Mouse (Mus musculus) forebrain, embryonic 16.5 days (tissue): Measurements from ENCODE around the gene Obox2. TPM values are rescaled to one million over a fixed set of nuclear protein-coding genes. Genes with fewer than 3 reads are reported as not detected.
"Not testable (repeated sequence)": the region's sequence is repeated elsewhere in the genome, so short reads cannot be mapped to it uniquely, and the experiment has no call there.

Source experiments
- ATAC-seq: fragments of 200-750 bp; cut with Nextera tagmentation; 2 replicates; pipeline ENCODE4 v1.8.0; 2017; ENCODE audit warnings: mild to moderate bottlenecking, moderate library complexity
- H3K27ac ChIP-seq: fragments of 300-500 bp; sonication (generic); 2 replicates; pipeline ENCODE4 v1.5.1; 2014; ENCODE audit warnings: low read length, control low read depth
- H3K27me3 ChIP-seq: fragments of 300-500 bp; sonication (generic); replicated peaks from 2 replicates; pipeline ENCODE4 v1.6.1; 2014; ENCODE audit warnings: low read length; ENCODE audit not compliant: control insufficient read depth, insufficient read depth
- H3K36me3 ChIP-seq: fragments of 300-500 bp; sonication (generic); 2 replicates; pipeline ENCODE4 v1.6.1; 2014; ENCODE audit not compliant: control insufficient read depth, insufficient read depth
- H3K4me1 ChIP-seq: fragments of 300-500 bp; sonication (generic); replicated peaks from 2 replicates; pipeline ENCODE4 v1.6.1; 2014; ENCODE audit warnings: low read length; ENCODE audit not compliant: control insufficient read depth, insufficient read depth
- H3K4me2 ChIP-seq: fragments of 300-500 bp; sonication (generic); 2 replicates; pipeline ENCODE4 v1.6.1; 2014; ENCODE audit warnings: mild to moderate bottlenecking, low read length, control low read depth
- H3K4me3 ChIP-seq: fragments of 300-500 bp; sonication (generic); replicated peaks from 2 replicates; pipeline ENCODE4 v1.5.1; 2014; ENCODE audit warnings: mild to moderate bottlenecking, low read length, control low read depth
- H3K9ac ChIP-seq: fragments of 300-500 bp; sonication (generic); replicated peaks from 2 replicates; pipeline ENCODE4 v1.6.1; 2014; ENCODE audit warnings: low read depth, low read length, control low read depth
- H3K9me3 ChIP-seq: fragments of 300-500 bp; sonication (generic); 2 replicates; pipeline ENCODE4 v1.6.1; 2016; ENCODE audit warnings: low read length; ENCODE audit not compliant: control insufficient read depth
- WGBS: fragments of 180-500 bp; shearing (Covaris S2); extraction: QIAGEN DNeasy Blood & Tissue Kit; methylation state at CpG from one replicate; pipeline ENCODE4 v1.1.7; 2014; 5-methylcytosine and 5-hydroxymethylcytosine counted together
- polyA plus RNA-seq: library from polyadenylated mRNA; unstranded; fragments of >200 nt; fragmentation: Nextera tagmentation; extraction: Ambion mirVana; gene quantifications from 2 replicates; pipeline ENCODE4 v1.2.1, GENCODE M21; 2015

The Obox2 gene
- not detected in 2 replicates for polyA plus RNA-seq

DNA sequence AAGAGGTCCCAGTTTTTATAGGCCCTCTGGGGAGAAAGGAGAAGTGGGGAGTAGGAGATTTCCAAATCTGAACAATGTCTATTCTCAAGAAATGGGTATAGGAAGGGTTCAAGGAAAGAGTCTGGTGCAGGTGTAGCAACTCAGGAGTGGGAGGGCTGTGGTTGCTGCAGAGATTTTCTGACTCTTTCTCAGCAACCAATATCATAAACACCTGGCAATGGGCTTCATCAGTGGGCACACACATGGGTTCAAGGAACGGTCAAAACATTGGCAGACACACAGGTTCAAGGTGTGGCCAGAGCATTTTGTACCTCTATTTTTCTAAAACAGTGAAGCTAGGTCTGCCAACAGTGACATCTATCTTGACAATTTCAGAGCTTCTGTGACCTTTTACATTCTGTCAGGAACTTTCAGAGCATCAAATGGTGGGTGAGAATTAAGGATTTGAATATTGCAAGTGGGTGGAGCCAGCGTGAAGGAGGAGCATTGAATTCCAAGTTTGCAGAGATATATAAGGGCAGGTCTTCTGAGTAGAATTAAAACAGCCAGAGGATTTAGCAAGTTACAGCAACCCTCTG lies at the start of gene Obox2, which contains the start of gene Obox1:
Gene Obox2, plus strand, starts transcription at position 301 of the 578 bp plus-strand sequence.
Gene Obox1, plus strand, starts transcription at position 528 of the 578 bp plus-strand sequence.
- H3K27me3 ChIP-seq, H3K9ac ChIP-seq, H3K4me3 ChIP-seq, H3K36me3 ChIP-seq, H3K9me3 ChIP-seq, H3K4me2 ChIP-seq, H3K27ac ChIP-seq, H3K4me1 ChIP-seq, ATAC-seq: not testable (repeated sequence)
- WGBS: no CpG with 5 or more reads among the region's 2 CpGs

DNA sequence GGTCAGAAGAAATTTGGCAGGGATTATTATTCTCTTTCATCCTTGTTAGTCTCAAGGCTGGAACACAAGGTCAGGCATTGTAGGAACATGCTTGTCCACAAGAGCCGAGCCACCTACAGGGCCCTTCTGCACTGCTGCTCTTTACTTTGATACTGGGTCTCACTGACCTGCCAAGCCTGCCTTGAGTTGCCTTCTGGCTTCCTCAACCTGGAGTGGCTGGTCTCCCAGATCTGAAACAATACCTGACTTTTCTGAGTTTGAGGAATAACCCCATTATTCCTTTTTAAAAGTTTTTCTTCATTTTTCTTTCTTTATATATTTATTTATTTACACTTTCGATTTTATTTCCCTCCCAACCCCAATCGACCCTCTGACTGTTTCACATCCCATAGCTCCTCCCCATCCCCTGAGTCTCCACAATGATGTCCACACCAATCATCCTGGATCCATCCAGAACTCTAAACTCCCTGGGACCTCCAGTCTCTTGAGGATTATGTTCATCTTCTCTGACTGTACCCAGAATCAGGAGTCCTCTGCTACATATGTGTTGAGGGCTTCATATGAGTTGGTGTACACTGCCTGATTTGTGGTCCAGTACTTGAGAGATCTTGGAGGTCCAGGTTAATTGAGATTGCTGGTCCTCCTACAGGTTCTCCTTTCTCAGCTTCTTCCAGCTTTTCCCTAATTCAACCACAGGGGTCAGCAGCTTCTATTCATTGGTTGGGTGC lies 10.8 kb downstream of the Obox2 start:
- not testable (repeated sequence) for H3K4me2 ChIP-seq, ATAC-seq, H3K9me3 ChIP-seq, H3K27ac ChIP-seq, H3K4me1 ChIP-seq, H3K27me3 ChIP-seq, H3K4me3 ChIP-seq, H3K9ac ChIP-seq, H3K36me3 ChIP-seq
- 72% methylated on average over 3 of the region's 3 CpGs for WGBS

DNA sequence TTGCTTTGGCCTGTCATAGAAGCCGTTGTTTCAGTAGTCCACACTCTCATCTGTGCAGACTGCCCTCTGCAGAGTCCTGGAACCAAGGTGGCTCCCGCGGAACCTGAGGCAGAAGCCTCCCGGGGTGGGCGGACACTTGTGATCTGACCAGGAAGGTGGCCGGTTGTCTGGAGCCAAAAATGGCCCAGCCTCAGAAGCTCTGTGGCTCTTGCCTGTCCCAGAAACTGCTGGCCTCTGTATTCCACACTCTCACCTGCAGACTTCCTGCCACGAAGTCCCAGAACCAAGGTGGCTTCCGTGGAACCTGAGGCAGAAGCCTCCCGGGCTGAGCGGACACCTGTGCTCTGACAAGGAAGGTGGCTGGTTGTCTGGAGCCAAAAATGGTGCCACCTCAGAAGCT lies 18.3 kb downstream of the Obox2 start:
- not testable (repeated sequence) for H3K4me2 ChIP-seq, H3K9ac ChIP-seq, ATAC-seq, H3K36me3 ChIP-seq, H3K4me3 ChIP-seq, H3K27me3 ChIP-seq, H3K4me1 ChIP-seq, H3K27ac ChIP-seq, H3K9me3 ChIP-seq
- 89% methylated on average over 10 of the region's 10 CpGs for WGBS

DNA sequence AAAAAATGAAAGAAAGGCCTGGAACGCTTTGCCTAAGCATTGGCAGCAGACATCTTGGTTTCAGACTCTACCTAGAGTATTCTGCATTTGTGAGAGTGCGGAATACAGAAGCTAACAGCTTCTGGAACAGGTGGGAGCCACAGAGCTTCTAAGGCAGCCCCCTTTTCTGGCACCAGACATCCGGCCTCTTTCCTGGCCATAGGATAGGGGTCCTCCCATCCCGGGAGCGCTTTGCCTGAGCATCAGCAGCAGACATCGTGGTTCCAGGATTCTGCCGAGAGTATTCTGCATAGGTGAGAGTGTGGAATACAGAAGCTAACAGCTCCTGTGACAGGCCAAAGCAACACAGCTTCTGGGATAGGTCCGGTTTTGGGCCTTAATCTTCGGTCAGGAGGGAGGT lies 29.5 kb downstream of the Obox2 start:
- not testable (repeated sequence) for H3K9me3 ChIP-seq, H3K36me3 ChIP-seq, H3K4me2 ChIP-seq, ATAC-seq, H3K9ac ChIP-seq, H3K27ac ChIP-seq, H3K4me3 ChIP-seq, H3K27me3 ChIP-seq, H3K4me1 ChIP-seq
- WGBS: 86% methylated on average over 8 of the region's 9 CpGs

DNA sequence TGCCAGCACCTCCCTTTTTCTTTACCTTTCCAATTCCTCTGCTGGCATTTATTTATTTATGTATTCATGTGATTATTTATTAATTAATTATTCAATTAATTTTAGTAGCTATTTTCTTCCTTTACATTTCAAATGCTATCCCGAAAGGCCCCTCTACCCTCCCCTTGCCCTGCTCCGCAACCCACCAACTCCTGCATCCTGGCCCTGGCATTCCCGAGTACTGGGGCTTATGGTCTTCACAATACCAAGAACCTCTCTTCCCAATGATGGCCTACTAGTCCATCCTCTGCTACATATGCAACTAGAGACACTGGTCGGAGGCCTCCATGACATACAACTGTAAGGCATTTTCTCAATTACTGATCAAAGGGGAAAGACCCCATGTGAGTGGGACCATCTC lies 37.0 kb downstream of the Obox2 start:
- not testable (repeated sequence) for H3K4me1 ChIP-seq, ATAC-seq, H3K9me3 ChIP-seq, H3K4me3 ChIP-seq, H3K9ac ChIP-seq, H3K4me2 ChIP-seq, H3K27ac ChIP-seq, H3K36me3 ChIP-seq, H3K27me3 ChIP-seq
- 83% methylated on average over 3 of the region's 4 CpGs for WGBS

Other genes starting within 250 kb of the Obox2 start
- not detected in 2 replicates for gene Obox1, start 227 bp downstream of the Obox2 start, polyA plus RNA-seq